Mouse (Mus musculus): ENCODE data around the gene Metap1d. TPM values are rescaled to one million over a fixed set of nuclear protein-coding genes. Genes with fewer than 3 reads are reported as not detected.

Metap1d gene
- polyA plus RNA-seq, 1 experiment = 5.7 TPM

DNA sequence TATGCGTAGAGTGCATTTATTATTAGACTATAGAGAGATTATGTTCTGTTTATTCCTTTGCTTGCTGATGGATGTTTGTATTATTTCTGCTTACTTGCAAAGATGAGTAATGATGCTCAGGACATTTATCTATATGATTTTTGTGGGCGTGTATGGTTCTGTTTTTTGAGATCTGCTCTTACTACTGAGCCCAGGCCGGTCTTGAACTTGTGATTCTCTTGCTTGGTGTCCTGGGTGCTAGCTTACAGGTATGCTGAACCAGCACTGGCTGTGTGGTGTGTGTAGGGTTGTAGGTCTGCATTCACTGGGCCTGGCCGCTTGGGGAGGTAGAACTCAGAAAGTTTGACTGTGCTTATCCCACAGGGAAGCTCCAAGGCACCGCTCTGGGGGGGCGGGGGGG, 8.1 kb downstream of the Metap1d start:
- H3K36me3 ChIP-seq (ENCODE audit: control insufficient read depth, insufficient read depth, low read length) = no peaks in the 10 kb centered on the region
- no peaks in the 10 kb centered on the region for H3K27me3 ChIP-seq (ENCODE audit: control insufficient read depth, insufficient read depth, low read length)
- no peak overlapping the region for H3K27ac ChIP-seq (ENCODE audit: insufficient read depth, low read depth, low read length)
- 83% methylated on average over 6 of the region's 6 CpGs for WGBS
- peaks cover 4% of the 10 kb centered on the region; the same call in 1 of the 2 replicates for H3K4me1 ChIP-seq (ENCODE audit: control insufficient read depth, insufficient read depth, insufficient read length, low read length)
- TF ChIP-seq CTCF (IDR thresholded peaks at IDR 0.05; ENCODE audit: extremely low read depth, insufficient read length, insufficient replicate concordance, low read depth, low read length) (no peak), POLR2A (IDR thresholded peaks at IDR 0.05; ENCODE audit: low read depth, low read length) (no peak)
- H3K4me3 ChIP-seq (ENCODE audit: low read depth, low read length) = no peak overlapping the region

DNA sequence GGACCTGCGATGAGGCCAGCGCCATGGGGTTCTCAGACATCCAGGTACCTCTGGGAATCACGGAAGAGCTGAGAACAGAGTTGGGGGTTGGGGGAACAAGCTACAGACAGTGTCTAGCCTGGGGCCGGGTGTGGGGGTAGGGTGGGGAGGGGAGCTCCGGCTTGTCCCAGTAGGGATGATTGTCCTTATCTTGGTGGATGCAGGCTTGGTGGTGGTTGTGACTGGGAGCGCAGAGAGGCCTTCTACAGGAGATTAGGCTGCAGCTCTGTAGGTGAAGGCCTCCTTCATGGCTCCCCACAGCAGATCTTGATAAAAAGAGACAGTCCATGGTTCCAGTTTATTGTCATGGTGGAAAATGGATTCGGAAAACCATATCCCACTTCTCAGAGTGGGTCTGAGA, 8.5 kb downstream of the Metap1d start:
- Histone ChIP-seq H3K27ac (ENCODE audit: insufficient read depth, low read depth, low read length) (no peak overlapping the region), H3K4me3 (ENCODE audit: low read depth, low read length) (no peak overlapping the region), H3K27me3 (ENCODE audit: control insufficient read depth, insufficient read depth, low read length) (no peaks in the 10 kb centered on the region), H3K36me3 (ENCODE audit: control insufficient read depth, insufficient read depth, low read length) (no peaks in the 10 kb centered on the region), H3K4me1 (ENCODE audit: control insufficient read depth, insufficient read depth, insufficient read length, low read length) (peaks cover 4% of the 10 kb centered on the region; the same call in 1 of the 2 replicates)
- WGBS = 78% methylated on average over 7 of the region's 7 CpGs
- TF ChIP-seq CTCF (IDR thresholded peaks at IDR 0.05; ENCODE audit: extremely low read depth, insufficient read length, insufficient replicate concordance, low read depth, low read length) (no peak), POLR2A (IDR thresholded peaks at IDR 0.05; ENCODE audit: low read depth, low read length) (no peak)

DNA sequence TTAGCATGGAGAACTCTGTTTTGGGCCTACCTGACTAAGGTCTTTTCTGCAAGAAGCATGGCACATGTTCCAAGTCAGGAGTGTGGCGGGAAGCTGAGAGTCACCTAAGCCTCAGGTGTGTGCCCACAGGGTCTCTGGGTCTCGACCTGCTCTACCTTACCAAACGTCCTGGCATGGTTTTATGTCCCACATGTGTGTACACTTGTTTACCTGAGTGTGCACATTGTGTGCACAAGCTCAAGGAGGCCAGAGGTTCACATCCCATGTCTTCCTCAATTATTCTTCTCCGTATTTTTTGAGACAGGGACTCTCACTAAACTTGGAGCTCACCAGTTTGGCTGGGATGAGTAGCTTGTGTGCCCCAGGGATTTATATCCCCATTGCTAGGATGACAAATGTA, 9.0 kb downstream of the Metap1d start:
- H3K27ac ChIP-seq (ENCODE audit: insufficient read depth, low read depth, low read length) = no peak overlapping the region
- TF ChIP-seq POLR2A (IDR thresholded peaks at IDR 0.05; ENCODE audit: low read depth, low read length) (no peak), CTCF (IDR thresholded peaks at IDR 0.05; ENCODE audit: extremely low read depth, insufficient read length, insufficient replicate concordance, low read depth, low read length) (no peak)
- 84% methylated on average over 4 of the region's 4 CpGs for WGBS
- H3K27me3 ChIP-seq (ENCODE audit: control insufficient read depth, insufficient read depth, low read length) = no peaks in the 10 kb centered on the region
- no peak overlapping the region for H3K4me3 ChIP-seq (ENCODE audit: low read depth, low read length)
- H3K36me3 ChIP-seq (ENCODE audit: control insufficient read depth, insufficient read depth, low read length) = no peaks in the 10 kb centered on the region
- peaks cover 4% of the 10 kb centered on the region; the same call in 1 of the 2 replicates for H3K4me1 ChIP-seq (ENCODE audit: control insufficient read depth, insufficient read depth, insufficient read length, low read length)

DNA sequence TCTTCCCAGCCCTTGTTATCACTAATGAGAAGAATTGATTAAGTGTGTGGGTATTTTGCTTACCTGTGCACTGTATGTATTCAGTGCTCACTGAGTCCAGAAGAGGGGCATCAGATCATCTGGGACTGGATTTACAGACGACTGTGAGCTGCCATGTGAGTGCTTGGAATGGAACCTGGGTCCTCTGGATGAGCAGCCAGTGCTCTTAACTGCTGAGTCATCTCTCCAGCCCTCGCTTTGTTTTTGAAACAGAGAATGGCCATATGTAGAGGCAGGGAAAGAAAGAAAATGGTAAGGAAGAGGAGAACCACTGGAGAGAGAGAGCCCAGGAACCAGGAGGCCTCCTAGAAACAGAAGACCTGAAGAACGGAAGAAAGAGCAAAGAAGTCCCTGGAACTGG, 9.5 kb downstream of the Metap1d start:
- WGBS = 85% methylated on average over 3 of the region's 3 CpGs
- TF ChIP-seq POLR2A (IDR thresholded peaks at IDR 0.05; ENCODE audit: low read depth, low read length) = no peak
- TF ChIP-seq CTCF (IDR thresholded peaks at IDR 0.05; ENCODE audit: extremely low read depth, insufficient read length, insufficient replicate concordance, low read depth, low read length) = no peak
- no peak overlapping the region for H3K27ac ChIP-seq (ENCODE audit: insufficient read depth, low read depth, low read length)
- no peak overlapping the region for H3K4me3 ChIP-seq (ENCODE audit: low read depth, low read length)
- H3K27me3 ChIP-seq (ENCODE audit: control insufficient read depth, insufficient read depth, low read length) = no peaks in the 10 kb centered on the region
- H3K4me1 ChIP-seq (ENCODE audit: control insufficient read depth, insufficient read depth, insufficient read length, low read length) = peaks cover 4% of the 10 kb centered on the region; the same call in 1 of the 2 replicates
- H3K36me3 ChIP-seq (ENCODE audit: control insufficient read depth, insufficient read depth, low read length) = no peaks in the 10 kb centered on the region

DNA sequence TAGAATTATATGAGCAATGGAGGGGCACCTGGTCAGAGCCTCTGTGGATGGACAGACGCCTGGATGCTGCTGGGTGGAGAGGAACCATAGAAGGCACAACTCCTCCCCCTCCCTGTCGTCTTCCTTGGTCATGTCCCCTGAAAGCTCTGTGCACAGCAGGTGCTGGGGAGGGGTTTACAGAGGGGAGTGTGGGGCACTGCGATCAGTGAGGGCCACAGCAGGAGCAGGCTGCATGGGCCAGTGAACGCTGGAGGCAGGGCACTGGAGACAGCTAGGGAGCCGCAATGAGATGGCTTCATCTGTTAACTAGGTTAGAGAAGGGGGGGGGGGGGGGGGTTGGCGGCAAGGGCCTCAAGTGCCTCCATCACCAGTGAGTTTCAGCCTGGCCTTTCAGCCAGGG, 13.0 kb downstream of the Metap1d start:
- no peaks in the 10 kb centered on the region for H3K4me1 ChIP-seq (ENCODE audit: control insufficient read depth, insufficient read depth, insufficient read length, low read length)
- no peaks in the 10 kb centered on the region for H3K36me3 ChIP-seq (ENCODE audit: control insufficient read depth, insufficient read depth, low read length)
- H3K4me3 ChIP-seq (ENCODE audit: low read depth, low read length) = no peak overlapping the region
- H3K27me3 ChIP-seq (ENCODE audit: control insufficient read depth, insufficient read depth, low read length) = no peaks in the 10 kb centered on the region
- TF ChIP-seq POLR2A (IDR thresholded peaks at IDR 0.05; ENCODE audit: low read depth, low read length) = no peak
- no peak for TF ChIP-seq CTCF (IDR thresholded peaks at IDR 0.05; ENCODE audit: extremely low read depth, insufficient read length, insufficient replicate concordance, low read depth, low read length)
- H3K27ac ChIP-seq (ENCODE audit: insufficient read depth, low read depth, low read length) = no peak overlapping the region
- WGBS = 72% methylated on average over 6 of the region's 6 CpGs

DNA sequence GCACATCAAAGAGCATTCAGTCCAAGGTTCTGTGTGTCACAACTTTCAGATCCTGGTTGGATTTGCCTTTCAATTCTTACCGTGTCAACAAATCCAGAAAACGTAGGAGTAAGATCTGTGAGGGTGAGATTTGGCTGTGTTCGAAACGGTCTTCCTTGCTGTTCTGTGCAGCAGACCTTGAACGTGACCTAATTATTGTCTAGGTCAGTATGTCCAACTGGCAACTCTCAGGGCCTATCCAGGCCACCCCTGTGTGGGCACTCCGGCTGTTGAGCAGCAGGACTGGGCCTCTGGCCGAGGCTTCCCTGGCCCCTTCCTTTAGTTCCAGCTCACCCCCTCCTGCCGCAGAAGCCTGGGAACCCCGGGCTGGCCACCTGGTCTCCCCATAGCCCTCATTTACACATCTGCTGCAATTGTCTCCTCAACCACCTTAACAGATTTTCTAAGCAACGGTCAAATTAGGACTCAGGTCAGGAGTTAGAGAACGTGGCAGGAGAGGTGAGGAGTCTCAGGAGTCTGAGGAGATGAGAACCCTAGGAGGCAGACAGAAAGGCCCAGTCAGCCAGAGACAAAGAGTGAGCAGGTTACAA, 13.9 kb downstream of the Metap1d start:
- H3K27me3 ChIP-seq (ENCODE audit: control insufficient read depth, insufficient read depth, low read length) = no peaks in the 10 kb centered on the region
- no peaks in the 10 kb centered on the region for H3K4me1 ChIP-seq (ENCODE audit: control insufficient read depth, insufficient read depth, insufficient read length, low read length)
- TF ChIP-seq CTCF (IDR thresholded peaks at IDR 0.05; ENCODE audit: extremely low read depth, insufficient read length, insufficient replicate concordance, low read depth, low read length) (no peak), POLR2A (IDR thresholded peaks at IDR 0.05; ENCODE audit: low read depth, low read length) (no peak)
- 82% methylated on average over 11 of the region's 11 CpGs for WGBS
- no peak overlapping the region for H3K27ac ChIP-seq (ENCODE audit: insufficient read depth, low read depth, low read length)
- H3K36me3 ChIP-seq (ENCODE audit: control insufficient read depth, insufficient read depth, low read length) = no peaks in the 10 kb centered on the region
- H3K4me3 ChIP-seq (ENCODE audit: low read depth, low read length) = no peak overlapping the region

DNA sequence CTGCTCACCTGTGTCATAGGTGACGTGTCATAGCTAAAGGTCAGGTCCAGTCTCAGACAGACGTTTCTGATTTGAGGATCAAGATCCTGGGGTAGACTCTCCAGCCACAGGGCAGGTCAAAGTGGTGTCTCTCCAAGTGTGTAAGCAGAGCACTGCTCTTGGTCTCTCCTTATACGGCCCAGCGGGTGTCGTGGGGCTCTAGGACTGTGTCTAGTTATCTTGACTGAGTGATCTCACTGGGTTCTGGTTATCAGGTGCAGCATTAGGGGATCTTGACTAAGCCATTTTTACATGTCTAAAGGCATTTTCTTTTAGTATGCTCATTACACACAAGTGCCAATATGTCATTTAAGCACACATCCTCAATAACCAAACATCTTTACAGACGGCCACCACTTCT, 18.0 kb downstream of the Metap1d start:
- Histone ChIP-seq H3K4me1 (ENCODE audit: control insufficient read depth, insufficient read depth, insufficient read length, low read length) (no peaks in the 10 kb centered on the region), H3K4me3 (ENCODE audit: low read depth, low read length) (no peak overlapping the region), H3K36me3 (ENCODE audit: control insufficient read depth, insufficient read depth, low read length) (no peaks in the 10 kb centered on the region), H3K27me3 (ENCODE audit: control insufficient read depth, insufficient read depth, low read length) (no peaks in the 10 kb centered on the region), H3K27ac (ENCODE audit: insufficient read depth, low read depth, low read length) (no peak overlapping the region)
- TF ChIP-seq POLR2A (IDR thresholded peaks at IDR 0.05; ENCODE audit: low read depth, low read length) (no peak), CTCF (IDR thresholded peaks at IDR 0.05; ENCODE audit: extremely low read depth, insufficient read length, insufficient replicate concordance, low read depth, low read length) (no peak)
- WGBS = 84% methylated on average over 6 of the region's 6 CpGs
